Mouse (Mus musculus): ENCODE measurements around the gene Micu2. TPM values are rescaled to one million over a fixed set of nuclear protein-coding genes. Genes with fewer than 3 reads are reported as not detected.
"Not testable (repeated sequence)": the region's sequence is repeated elsewhere in the genome, so short reads cannot be mapped to it uniquely, and the experiment has no call there.

The Micu2 gene
- polyA plus RNA-seq, 1 experiment from 2014 or later, result 96.5 TPM

DNA sequence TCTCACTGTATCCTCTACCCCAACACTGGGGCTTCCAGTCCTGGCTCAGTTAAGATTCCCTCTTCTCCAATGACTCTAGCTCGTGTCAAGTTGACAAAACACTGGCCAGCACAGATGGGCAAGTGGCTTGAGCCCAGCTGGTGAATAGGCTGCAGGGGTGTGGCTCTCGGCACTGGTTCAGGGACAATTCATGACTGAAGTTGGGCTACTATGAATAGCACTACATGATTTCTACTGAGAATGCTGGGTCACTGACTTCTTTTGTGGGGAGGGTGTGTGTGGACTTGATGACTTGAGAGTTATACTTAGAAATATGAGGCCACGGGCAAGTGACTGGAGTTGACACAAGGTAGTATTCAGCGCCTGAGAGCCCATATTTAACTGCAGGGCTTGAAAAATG, 53.2 kb downstream of the Micu2 start:
- Histone ChIP-seq H3K27me3 (no peaks in the 10 kb centered on the region), H3K4me1 (no peaks in the 10 kb centered on the region), H3K9me3 (no peaks in the 10 kb centered on the region), H3K36me3 (peaks cover 49% of the 10 kb centered on the region), H3K9ac (no peak overlapping the region), H3K4me2 (no peak overlapping the region), H3K27ac (no peak overlapping the region), H3K4me3 (no peak overlapping the region)
- ATAC-seq (ENCODE audit: insufficient number of reproducible peaks, insufficient read depth, low FRiP score, low TSS enrichment, low read depth), result no peak
- 81% methylated on average over 4 of the region's 4 CpGs for WGBS

DNA sequence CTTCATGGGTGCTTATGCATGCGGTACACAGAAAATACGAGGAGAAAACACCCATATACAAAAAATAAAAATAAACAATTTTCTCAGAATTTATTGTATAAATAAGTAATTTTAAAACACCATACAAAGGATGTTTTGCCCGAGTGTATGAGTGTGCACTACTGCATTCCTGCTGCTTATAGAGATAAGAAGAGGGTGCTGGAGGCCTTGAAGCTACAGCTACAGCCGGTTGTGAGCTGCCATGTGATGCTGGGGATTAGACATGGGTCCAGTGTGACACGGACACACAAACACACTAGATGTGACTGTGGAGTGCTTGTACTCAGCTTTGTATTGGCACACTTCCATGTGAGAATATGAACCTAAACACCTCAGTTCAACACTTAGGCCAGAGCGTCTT, 61.8 kb downstream of the Micu2 start:
- Histone ChIP-seq H3K36me3 (peaks cover 33% of the 10 kb centered on the region), H3K4me1 (no peaks in the 10 kb centered on the region), H3K27ac (no peak overlapping the region), H3K4me3 (no peak overlapping the region), H3K4me2 (no peak overlapping the region), H3K9me3 (no peaks in the 10 kb centered on the region), H3K27me3 (no peaks in the 10 kb centered on the region), H3K9ac (no peak overlapping the region)
- WGBS, result 89% methylated on average over 6 of the region's 6 CpGs
- ATAC-seq (ENCODE audit: insufficient number of reproducible peaks, insufficient read depth, low FRiP score, low TSS enrichment, low read depth), result no peak

DNA sequence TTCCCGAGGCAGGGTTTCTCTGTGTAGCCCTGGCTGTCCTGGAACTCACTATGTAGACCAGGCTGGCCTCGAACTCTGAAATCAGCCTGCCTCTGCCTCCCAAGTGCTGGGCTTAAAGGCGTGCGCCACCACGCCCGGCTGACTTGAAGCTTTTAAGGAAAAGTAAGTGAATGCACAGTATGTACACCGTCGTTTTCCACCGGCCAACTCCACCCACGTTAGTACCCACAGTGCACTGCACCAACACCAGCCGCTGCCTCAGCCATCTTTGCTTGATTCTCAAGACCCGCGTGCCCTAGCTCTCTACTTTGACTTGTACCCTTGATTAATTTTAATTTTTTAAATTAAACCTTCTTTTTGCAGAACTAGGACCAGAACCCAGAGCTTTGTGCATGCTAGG, 64.4 kb downstream of the Micu2 start:
- Histone ChIP-seq H3K36me3 (peaks cover 27% of the 10 kb centered on the region), H3K4me3 (no peak overlapping the region), H3K4me1 (no peaks in the 10 kb centered on the region), H3K9ac (no peak overlapping the region), H3K27ac (no peak overlapping the region), H3K4me2 (no peak overlapping the region), H3K27me3 (no peaks in the 10 kb centered on the region), H3K9me3 (no peaks in the 10 kb centered on the region)
- no peak for ATAC-seq (ENCODE audit: insufficient number of reproducible peaks, insufficient read depth, low FRiP score, low TSS enrichment, low read depth)
- WGBS, result 95% methylated on average over 13 of the region's 13 CpGs

DNA sequence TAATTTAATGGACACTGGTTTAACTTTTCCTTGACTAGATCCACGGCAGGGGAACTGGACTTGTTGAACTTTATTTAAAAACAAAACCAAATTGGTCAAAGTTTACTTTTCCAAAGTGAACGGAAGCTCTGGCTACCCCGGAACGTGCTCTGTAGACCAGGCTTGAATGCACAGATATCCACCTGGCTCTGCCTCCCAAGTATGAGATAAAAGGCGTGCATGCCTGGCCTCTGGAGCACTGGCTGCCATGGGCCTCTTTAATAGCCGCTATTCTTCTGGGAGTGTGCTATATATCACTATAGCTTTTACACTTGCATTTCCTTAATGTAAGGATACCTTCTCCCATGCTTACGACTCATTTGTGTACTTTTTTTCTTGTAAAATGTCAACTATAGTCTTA, 65.5 kb downstream of the Micu2 start:
- 88% methylated on average over 7 of the region's 7 CpGs for WGBS
- H3K4me1 ChIP-seq, result no peaks in the 10 kb centered on the region
- H3K36me3 ChIP-seq, result peaks cover 24% of the 10 kb centered on the region
- H3K9ac ChIP-seq, result no peak overlapping the region
- H3K9me3 ChIP-seq, result no peaks in the 10 kb centered on the region
- no peak overlapping the region for H3K4me2 ChIP-seq
- H3K27ac ChIP-seq, result no peak overlapping the region
- H3K4me3 ChIP-seq, result no peak overlapping the region
- H3K27me3 ChIP-seq, result no peaks in the 10 kb centered on the region
- ATAC-seq (ENCODE audit: insufficient number of reproducible peaks, insufficient read depth, low FRiP score, low TSS enrichment, low read depth), result no peak

DNA sequence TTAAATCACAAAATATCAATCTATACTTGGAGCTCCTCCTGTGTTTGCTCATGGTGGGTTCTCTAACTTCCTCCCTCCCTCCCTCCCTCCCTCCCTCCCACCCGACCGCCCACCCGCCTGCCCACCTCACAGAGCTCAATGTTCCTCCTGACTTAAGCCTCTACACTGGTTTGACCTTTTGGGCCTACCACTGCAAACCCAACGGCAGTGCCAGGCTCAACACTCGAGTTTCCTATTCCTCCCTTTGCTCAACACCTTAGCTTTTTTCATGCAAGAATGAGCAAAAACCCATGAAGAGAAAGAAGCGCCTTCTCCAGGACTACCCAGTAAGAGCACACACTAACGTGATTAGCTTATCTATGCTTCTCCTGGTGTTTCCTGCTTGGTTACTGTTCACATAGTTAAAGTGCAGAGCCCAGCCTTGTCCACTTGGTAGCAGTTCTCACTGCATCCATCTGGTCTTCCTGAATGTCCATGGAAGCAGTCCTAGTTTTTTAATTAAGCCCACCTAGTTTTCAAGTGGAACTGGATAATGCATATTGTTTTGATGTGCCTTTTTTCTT, 66.1 kb downstream of the Micu2 start:
- H3K9me3 ChIP-seq, result no peaks in the 10 kb centered on the region
- no peak overlapping the region for H3K4me3 ChIP-seq
- ATAC-seq (ENCODE audit: insufficient number of reproducible peaks, insufficient read depth, low FRiP score, low TSS enrichment, low read depth), result no peak
- no peak overlapping the region for H3K9ac ChIP-seq
- peaks cover 24% of the 10 kb centered on the region for H3K36me3 ChIP-seq
- no peaks in the 10 kb centered on the region for H3K27me3 ChIP-seq
- WGBS, result 65% methylated on average over 5 of the region's 7 CpGs
- H3K4me1 ChIP-seq, result no peaks in the 10 kb centered on the region
- no peak overlapping the region for H3K4me2 ChIP-seq
- no peak overlapping the region for H3K27ac ChIP-seq

DNA sequence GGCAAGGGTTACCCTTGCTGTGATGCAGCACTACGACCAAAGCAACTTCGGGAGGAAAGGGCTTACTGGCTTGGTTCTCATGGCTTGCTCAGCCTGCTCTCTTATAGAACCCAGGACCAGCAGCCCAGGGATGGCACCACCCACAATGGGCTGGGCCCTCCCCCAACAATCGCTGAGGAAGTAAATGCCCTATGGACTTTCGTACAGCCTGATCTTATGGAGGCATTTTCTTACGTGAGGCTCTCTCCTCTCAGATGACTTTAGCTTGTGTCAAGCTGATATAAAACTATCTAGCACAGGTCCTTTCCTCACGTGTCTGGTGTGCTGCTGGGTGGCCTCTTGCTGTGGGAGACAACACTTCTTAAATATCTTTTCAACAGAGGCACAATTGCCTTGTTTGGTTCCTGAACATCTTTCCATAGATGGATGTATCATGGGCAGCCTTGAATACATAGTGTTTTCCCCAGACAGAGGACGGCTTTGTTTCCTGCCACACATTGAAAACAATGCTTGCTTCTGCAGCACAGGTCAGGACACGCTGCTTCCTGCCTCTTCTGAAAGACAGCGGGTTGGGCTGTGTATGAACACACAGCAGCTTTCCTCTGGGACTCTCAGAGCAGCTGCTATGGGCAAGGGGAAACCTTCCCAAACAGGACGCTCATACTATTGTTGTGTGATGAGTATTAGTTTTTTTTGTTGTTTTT, 77.5 kb downstream of the Micu2 start:
- 24% methylated on average over 10 of the region's 10 CpGs for WGBS
- no peaks in the 10 kb centered on the region for H3K27me3 ChIP-seq
- H3K4me3 ChIP-seq, result no peak overlapping the region
- ATAC-seq (ENCODE audit: insufficient number of reproducible peaks, insufficient read depth, low FRiP score, low TSS enrichment, low read depth), result peak; percentile 72; the same call in 1 of the 2 replicates
- H3K9ac ChIP-seq, result no peak overlapping the region
- H3K4me2 ChIP-seq, result 0 out of 2 replicates have a peak overlapping the region, but pooled peaks have one; percentile 14
- H3K27ac ChIP-seq, result peak overlapping the region; percentile 72
- H3K9me3 ChIP-seq, result no peaks in the 10 kb centered on the region
- H3K36me3 ChIP-seq, result peaks cover 51% of the 10 kb centered on the region
- H3K4me1 ChIP-seq, result peaks cover 14% of the 10 kb centered on the region

DNA sequence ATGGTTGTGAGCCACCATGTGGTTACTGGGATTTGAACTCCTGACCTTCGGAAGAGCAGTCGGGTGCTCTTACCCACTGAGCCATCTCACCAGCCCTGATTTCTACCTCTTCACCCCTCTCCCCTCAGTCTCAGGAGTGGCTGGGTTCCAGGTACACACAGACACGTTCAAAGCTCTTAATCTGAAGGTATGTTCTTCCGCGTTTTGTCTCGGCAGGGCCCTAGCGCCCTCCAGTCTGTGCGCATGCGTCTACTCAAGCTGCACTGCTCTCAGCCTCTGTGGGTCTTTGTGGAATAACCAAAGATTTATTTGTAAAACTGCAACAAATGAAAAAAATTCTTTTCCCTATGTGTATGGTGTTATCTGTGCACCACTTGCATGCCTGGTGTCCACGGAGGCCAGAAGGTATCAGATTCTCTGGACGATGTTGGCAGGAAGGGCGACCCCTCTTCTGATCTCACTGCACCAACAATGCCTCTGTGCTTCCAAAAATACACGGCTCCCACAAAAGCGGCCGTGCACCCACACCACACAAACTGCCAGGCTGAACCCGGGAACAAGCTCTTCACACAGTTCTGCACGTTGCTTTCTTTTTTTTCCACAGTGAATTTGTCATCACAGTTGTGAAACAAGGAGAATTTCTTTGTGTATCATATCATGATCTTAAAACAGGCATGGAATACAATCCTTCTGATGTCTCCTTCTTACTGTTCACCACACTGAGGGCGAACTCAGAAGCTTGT, 78.3 kb downstream of the Micu2 start:
- Histone ChIP-seq H3K36me3 (peaks cover 54% of the 10 kb centered on the region), H3K27ac (peak overlapping the region; percentile 72), H3K27me3 (no peaks in the 10 kb centered on the region), H3K4me1 (peaks cover 14% of the 10 kb centered on the region), H3K9me3 (no peaks in the 10 kb centered on the region), H3K9ac (no peak overlapping the region), H3K4me2 (no peak overlapping the region), H3K4me3 (no peak overlapping the region)
- 78% methylated on average over 18 of the region's 18 CpGs for WGBS
- no peak for ATAC-seq (ENCODE audit: insufficient number of reproducible peaks, insufficient read depth, low FRiP score, low TSS enrichment, low read depth)

DNA sequence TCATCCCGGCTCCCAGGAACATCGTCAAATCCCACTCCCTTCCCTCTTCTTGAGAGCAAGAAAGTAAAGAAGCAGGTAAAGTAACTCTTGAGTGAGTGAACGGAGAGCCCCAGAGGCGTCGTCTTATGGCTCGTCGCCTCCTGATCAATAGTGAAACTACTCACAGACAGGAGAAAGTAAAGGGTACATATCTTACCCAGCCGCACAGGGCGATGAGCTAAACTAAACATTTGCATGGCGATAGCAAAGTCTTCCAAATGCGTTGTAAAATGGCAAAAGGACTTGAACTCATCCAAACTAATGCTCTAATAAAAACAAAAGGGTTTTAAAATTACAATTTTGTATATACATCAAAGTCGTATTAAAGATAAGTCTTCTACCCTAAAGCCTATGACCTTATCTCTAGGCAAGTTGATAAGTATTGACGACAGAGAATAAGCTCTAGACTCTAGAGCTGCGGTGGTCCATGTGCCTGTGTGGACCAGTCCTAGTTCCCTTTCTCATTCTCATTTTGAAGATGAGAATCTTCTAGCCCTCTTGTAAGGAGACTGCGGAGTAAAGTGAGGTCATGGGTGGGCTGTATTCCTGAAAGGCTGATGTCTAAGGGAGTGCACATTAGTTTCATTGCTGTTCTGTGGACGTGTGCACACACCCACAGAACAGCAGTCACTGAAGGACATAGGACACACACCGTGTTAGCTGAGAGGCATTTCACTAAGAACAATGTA, 79.8 kb downstream of the Micu2 start:
- H3K27ac ChIP-seq, result no peak overlapping the region
- H3K9ac ChIP-seq, result no peak overlapping the region
- H3K9me3 ChIP-seq, result no peaks in the 10 kb centered on the region
- WGBS, result 94% methylated on average over 17 of the region's 17 CpGs
- no peak for ATAC-seq (ENCODE audit: insufficient number of reproducible peaks, insufficient read depth, low FRiP score, low TSS enrichment, low read depth)
- no peaks in the 10 kb centered on the region for H3K27me3 ChIP-seq
- H3K4me1 ChIP-seq, result peaks cover 14% of the 10 kb centered on the region
- peaks cover 53% of the 10 kb centered on the region for H3K36me3 ChIP-seq
- no peak overlapping the region for H3K4me2 ChIP-seq
- no peak overlapping the region for H3K4me3 ChIP-seq

DNA sequence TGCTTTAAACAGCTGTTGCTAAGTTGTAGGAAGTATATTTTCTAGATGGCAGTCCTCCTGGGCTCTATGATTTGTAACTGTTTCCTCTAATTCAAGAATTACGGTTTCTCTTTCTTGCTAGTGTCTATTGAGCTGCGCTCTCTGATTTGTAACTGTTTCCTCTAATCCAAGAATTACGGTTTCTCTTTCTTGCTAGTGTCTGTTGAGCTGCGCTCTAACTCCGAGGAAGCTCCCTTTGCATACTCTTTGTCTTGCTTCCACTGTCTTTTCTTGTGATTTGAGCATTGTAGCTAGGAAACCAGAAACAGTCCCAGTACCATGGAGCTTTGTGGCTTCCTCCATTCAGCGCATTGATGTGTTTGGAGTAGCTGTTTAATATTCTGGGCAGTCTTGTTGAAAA, 83.7 kb downstream of the Micu2 start:
- 69% methylated on average over 6 of the region's 6 CpGs for WGBS

DNA sequence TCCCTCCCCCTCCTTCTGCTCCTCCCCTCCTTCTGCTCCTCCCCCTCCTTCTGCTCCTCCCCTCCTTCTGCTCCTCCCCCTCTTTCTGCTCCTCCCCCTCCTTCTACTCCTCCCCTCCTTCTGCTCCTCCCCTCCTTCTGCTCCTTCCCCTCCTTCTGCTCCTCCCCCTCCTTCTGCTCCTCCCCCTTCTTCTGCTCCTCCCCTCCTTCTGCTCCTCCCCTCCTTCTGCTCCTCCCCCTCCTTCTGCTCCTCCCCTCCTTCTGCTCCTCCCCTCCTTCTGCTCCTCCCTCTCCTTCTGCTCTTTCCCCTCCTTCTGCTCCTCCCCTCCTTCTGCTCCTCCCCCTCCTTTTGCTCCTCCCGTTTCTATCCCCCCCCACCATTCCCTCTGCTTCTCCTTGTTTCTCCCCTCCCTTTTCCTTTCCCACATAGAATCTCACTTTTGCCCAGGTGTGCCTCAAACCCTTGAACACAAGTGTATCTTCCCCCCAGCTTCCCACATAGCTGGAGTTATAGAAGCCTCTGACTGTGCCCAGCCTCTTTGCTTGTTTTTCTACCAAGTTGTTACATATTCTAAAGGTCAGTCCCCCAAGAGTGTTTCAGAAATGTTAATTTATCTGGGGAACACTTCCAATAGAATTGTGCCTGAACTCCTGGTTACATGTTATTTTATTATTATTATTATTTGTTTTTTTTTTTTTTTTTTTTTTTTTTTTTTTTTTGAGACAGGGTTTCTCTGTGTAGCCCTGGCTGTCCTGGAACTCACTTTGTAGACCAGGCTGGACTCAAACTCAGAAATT, 86.7 kb downstream of the Micu2 start:
- WGBS, result 66% methylated on average over 1 of the region's 1 CpGs
- peaks cover 23% of the 10 kb centered on the region for H3K36me3 ChIP-seq
- not testable (repeated sequence) for H3K4me2 ChIP-seq; H3K9ac ChIP-seq; H3K9me3 ChIP-seq; ATAC-seq (ENCODE audit: insufficient number of reproducible peaks, insufficient read depth, low FRiP score, low TSS enrichment, low read depth); H3K4me1 ChIP-seq; H3K4me3 ChIP-seq; H3K27me3 ChIP-seq; H3K27ac ChIP-seq

More for the DNA sequence above, 83.7 kb downstream of the Micu2 start:
- no peaks in the 10 kb centered on the region for H3K27me3 ChIP-seq
- H3K9ac ChIP-seq, result no peak overlapping the region
- ATAC-seq (ENCODE audit: insufficient number of reproducible peaks, insufficient read depth, low FRiP score, low TSS enrichment, low read depth), result no peak
- no peaks in the 10 kb centered on the region for H3K4me1 ChIP-seq
- H3K27ac ChIP-seq, result no peak overlapping the region
- no peak overlapping the region for H3K4me2 ChIP-seq
- H3K36me3 ChIP-seq, result peaks cover 37% of the 10 kb centered on the region
- no peaks in the 10 kb centered on the region for H3K9me3 ChIP-seq
- H3K4me3 ChIP-seq, result no peak overlapping the region

DNA sequence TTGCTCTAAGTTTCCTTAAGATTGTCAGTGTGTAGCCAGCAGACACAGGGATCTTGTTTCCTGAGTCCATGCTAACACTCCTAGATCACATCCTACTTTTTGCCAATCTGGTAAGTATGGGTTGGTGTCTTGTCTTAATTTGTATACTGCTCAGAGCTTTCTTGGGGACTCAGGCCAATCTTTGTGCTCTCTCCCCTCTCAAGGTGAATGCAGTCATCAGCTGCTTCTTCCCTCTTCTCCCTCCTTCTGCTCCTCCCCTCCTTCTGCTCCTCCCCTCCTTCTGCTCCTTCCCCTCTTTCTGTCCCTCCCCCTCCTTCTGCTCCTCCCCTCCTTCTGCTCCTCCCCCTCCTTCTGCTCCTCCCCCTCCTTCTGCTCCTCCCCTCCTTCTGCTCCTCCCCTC, 87.3 kb downstream of the Micu2 start:
- not testable (repeated sequence) for H3K4me3 ChIP-seq; H3K9ac ChIP-seq; H3K4me1 ChIP-seq; ATAC-seq (ENCODE audit: insufficient number of reproducible peaks, insufficient read depth, low FRiP score, low TSS enrichment, low read depth); H3K27me3 ChIP-seq; H3K4me2 ChIP-seq; H3K27ac ChIP-seq; H3K9me3 ChIP-seq
- peaks cover 17% of the 10 kb centered on the region for H3K36me3 ChIP-seq

Measured in embryonic facial prominence, embryonic 13.5 days (tissue).